Mouse (Mus musculus) WW6 (cell line): ENCODE data around the gene Atrnl1.

ENCODE experiments used
- DNase-seq: peaks from one replicate; pipeline ENCODE4 v3.0.0-alpha.2; 2013; ENCODE audit warnings: low read depth, low spot score

Gene Atrnl1

DNA sequence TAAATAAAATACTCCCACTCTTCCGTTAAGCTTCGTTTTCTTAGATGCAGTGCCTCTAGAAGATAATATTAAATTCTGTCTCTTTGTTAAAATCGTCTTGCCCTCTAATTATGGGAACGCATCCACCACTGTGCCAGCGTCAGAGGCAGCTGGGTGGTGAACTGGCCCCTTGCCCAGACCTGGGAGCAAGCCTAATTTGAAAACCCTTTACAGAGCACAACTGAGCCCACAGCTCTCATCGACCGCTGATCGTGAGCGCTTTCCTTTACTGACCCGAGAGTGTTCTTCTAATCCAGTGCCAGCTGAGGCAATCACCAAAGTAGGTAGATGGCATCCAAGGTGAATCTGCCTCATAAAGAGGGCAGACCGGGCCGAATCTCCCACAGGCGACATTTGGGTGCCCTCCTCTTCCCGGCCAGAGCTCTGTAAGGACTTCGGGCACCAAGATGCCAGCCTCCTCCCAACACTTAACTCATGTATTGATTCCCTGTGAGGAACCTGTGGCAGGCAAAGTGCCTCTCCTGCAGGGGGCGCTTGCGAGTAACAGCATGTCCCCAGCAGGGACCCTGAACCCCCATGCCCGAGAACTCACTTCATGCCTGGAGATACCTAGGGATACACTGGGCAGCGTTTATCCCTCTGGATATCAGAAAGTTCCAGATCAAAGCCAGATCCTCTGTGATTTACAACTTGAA lies 507.5 kb downstream of the Atrnl1 start:
- no peak for DNase-seq

DNA sequence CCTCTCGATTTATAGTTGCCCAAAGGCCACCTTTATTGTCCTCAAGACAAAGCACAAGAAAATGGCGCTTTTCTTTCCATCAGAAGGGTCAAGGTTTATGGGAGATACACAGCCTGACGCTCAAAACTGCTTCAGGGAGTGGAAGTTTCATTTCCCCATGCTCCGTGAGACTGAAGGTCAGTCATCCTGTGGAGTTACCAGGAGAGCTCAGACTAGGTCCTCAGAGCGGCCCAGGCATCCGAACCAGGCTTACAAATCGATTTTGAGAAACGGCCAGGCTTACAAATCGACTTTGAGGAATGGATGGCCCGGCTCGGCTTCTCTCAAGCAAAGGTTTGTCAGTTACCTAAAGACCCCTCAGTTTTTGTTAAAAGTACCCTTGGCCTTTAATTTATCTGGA lies 508.0 kb downstream of the Atrnl1 start:
- DNase-seq: no peak

DNA sequence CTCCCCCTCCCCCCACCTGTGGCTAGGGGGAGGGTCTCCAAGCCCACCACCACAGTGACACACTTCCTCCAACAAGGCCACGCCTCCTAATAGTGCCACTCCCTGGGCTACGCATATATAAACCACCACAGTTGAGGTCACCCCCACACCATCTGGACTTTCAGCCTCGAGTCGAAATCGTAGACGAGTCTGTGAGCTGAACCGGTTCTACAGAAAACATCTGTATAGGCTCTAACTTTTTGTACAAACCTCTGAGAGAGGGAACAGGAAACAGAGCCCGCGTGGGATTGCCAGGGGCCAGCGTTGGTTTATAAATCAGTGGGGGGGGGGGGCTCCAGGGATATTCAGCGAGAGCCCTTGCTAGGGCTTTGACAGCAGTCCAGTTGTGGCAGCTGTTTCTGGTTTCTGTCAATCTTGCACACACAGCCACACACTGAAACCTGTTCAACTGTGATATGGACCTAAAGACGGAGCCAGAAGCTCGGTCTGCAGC lies 508.9 kb downstream of the Atrnl1 start:
- no peak for DNase-seq

DNA sequence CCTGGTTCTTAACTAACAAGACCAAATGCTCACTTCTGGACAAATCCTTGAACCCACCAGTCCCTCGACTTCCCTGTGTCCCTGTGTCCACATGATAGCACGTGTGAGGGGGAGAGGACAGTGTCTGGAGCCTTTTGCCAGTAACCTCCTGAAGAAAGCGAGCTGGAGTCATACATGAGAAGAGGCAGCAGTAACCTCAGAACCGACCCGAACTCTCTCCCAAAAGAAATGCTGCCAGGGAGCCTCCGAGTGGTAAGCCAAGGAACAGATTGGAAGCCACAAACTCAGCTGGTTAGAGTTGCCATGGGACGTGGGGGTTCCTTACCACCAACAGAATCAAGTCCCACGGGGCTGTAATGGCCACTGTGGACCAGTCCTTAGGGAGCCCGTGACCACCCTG lies 509.8 kb downstream of the Atrnl1 start:
- no peak for DNase-seq

DNA sequence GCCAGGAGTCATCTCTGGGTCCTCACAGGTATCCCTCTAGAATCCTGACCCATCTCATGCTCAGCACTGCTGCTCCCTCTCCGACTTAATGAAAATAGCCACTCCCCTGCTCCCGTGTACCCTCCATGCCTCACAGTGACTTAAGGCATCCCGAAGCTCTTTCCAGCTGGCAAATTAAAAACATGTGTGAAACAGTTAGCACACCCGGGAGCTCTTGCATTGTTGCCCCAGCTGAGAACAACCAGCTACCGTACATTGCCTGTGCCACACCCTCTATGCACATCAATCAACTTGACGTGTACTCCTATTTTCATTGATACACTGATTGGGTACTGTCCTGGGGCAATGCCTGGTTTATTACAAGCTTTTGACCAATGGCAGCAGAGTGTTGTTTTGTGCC lies 510.8 kb downstream of the Atrnl1 start:
- DNase-seq: no peak

DNA sequence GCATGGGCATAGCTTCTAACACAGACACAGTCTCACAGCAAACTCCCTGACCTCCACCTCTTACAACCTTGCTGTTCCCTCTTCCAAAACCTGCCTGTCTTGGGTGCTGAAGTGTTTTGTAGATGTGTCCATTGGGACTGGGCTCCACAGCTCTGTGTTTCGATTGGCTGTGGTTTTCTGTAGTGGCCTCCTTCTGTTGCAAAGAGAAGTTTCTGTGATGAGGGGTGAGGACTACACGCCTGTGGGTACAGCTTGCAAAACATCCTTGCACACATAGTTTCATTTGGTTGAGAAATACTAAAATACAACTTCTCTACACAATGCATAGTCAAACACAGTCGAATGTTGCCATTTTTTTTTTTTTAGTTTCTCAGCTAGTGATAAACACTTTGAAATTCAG lies 512.8 kb downstream of the Atrnl1 start:
- no peak for DNase-seq

DNA sequence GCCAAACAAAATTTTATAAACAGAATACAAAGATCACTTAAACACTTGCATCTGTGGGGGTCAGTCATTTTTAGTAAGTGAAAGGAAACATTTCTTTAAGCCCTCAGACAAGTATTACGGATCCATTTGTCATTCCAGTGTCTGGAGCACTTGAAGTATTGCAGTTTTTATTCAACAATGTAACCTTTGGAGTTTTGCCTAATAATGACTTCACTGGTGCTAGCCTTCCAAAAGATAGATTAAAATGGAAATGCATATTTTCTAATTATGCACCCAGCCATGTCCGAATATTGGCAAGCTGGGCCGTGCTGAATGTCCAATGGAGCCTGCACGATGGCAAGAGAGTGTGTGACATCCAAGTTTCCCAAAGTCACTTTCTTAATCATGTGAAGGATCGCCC lies 513.7 kb downstream of the Atrnl1 start:
- DNase-seq: no peak

GRCm38 (mm10) chr19:58125010-58125409 lies 514.2 kb downstream of the Atrnl1 start:
- no peak for DNase-seq

DNA sequence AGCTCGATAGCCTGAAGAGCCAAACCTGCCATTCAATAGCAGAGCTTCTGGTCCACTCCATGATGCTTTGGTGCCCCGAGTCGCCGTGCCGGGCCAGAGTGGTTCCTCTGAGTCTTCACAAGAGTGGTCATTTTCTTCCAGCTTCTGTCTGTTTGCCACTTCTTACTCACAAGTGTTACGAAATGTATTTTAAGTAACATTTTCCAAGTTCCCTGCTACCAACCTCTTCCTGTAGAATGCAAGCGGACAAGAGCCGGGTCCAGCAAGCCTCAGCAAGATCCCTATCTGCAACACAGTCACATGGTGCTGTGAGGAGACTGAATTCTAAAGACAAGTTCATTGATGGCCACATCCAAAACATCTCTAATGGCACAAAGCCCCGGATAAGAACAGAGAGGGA lies 521.1 kb downstream of the Atrnl1 start:
- DNase-seq: no peak

GRCm38 (mm10) chr19:58140191-58140784 lies 529.5 kb downstream of the Atrnl1 start:
- no peak for DNase-seq

DNA sequence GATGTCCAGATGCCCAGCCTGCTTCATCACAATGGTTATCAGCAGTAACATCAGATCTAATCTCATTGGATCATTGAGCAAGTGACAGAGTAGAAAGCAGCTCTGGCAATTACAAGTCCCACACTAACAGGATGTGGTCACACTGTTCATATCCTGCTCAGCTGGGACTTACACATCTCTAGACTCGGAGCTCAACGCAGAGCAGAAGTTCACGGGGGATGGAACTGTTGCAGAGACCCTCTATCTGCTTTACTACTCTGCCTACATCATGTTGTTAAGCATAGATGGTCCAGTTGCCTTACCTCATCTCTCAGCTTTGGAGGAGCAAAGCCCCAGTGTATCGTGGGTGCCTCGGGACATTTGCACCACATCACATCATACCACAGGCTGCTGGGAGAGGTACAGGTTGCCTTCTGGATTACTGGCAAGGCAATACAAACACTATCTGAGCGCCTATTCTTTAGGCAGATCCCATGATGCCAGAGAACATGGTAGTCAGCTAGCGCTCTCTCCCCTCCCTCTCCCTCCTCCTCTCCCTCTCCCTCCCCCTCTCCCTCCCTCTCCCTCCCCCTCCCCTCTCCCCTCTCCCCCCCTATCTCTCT lies 533.1 kb downstream of the Atrnl1 start:
- no peak for DNase-seq

DNA sequence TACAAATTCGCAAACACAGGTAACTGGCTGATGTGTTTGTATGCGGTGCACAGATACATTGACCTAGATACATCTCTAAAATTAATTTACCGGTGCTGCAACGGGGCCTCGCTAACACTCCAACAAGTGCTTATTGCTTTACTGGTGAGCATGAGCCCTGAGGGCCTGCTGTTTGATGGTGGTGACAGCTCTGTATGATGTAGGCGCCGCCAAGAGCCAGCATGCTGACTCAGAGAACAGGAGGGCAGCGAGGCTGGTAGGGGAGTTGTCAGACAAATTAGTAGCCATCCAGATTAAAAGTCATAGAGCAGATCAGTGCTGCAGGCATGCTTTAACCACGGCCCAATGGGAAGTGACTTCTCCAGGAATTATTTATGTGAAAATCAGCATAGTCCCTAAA lies 534.7 kb downstream of the Atrnl1 start:
- no peak for DNase-seq

GRCm38 (mm10) chr19:58151257-58151656 lies 540.4 kb downstream of the Atrnl1 start:
- no peak for DNase-seq

- DNase-seq: no peak
Observed at GRCm38 (mm10) chr19:58161569-58161968, 550.7 kb downstream of the Atrnl1 start.

DNA sequence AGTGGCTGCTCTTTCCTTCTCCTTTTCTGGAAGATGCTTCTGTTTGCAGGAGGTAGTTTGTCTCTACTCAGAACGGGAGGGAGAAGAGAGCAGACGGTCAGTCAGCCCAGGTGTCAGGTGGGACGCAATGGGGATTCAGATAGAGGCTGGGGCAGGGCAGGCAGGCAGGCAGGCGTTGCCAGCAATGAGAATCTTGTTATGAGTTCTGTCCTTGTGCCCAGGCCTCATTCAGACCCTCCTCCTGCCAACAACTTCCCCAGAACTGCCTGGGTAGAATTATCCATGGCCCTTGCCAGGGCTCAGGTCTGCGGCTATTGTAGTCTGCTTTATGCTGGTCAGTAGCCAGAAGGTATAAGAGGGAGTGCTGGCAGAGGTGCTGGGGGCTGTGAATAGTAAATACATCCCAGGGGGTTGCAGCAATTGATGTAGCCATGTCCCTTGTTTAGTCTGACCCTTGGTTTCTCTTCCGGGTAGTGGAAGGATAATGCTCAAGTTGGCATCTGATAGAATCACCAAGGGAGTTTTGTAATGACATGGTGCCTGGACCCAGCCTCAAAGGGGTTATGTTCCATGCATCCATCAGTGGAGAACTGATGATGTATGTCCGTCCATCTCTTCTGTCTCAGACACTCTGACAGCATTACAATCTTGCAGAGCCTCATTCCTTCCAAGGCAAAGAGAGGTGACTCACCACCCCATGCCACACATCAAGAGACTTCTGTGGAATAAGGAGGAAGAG lies 554.2 kb downstream of the Atrnl1 start:
- no peak for DNase-seq

GRCm38 (mm10) chr19:58165635-58166015 lies 554.8 kb downstream of the Atrnl1 start:
- DNase-seq: no peak

DNA sequence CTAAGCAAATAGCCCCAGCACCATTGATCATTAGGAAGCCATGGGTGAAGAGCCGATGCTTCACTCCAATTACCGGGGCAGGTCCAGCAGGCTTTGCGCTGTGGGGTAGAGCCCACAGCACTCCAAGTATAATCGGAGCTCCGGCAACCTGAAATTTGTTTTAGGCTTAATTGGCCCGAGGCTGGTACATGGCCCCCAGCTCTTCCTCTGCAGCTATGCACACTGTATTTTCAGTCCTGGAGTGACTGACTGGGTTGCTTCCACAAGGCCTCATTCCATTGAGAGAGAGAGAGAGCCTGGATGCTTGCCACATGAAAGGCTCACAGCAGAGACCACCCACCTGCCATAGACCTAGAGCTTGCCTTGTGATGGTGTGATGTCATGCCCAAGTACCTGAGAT lies 555.3 kb downstream of the Atrnl1 start:
- DNase-seq: no peak

GRCm38 (mm10) chr19:58178410-58178809 lies 567.6 kb downstream of the Atrnl1 start:
- DNase-seq: no peak

DNA sequence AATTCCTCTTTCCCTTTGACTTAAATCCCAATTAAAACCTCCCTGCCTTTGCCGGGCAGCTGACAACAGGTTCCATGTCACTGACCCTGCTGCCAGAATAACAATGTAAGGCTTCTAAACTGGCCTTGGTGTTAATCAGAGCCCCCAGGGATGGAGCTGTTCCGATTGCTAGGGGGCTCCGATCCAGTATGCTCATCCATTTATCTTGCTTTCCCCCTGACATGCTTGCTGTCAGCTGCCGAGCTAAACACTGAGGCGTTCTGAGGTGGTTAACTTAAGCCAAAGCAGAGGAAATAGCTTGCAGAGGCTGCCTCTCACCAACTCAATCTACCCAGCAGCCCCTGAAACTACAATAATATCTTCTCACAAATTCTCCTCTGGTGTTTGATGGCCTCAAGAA lies 569.9 kb downstream of the Atrnl1 start:
- no peak for DNase-seq
